Mouse (Mus musculus) liver, adult 2 months (tissue): ENCODE measurements around the gene Zfp934. TPM values are rescaled to one million over a fixed set of nuclear protein-coding genes. Genes with fewer than 3 reads are reported as not detected.
"Not testable (repeated sequence)": the region's sequence is repeated elsewhere in the genome, so short reads cannot be mapped to it uniquely, and the experiment has no call there.

Experiments used
- DNase-seq: peaks from one replicate; pipeline ENCODE4 v3.0.0-alpha.2; 2011; ENCODE audit warnings: low read depth, low spot score; ENCODE audit errors: extremely low read depth
- H3K27ac ChIP-seq: fragments of 200-500 bp; replicated peaks from 2 replicates; pipeline ENCODE4 v1.5.1; 2012; ENCODE audit warnings: low read depth, mild to moderate bottlenecking, control low read depth, inconsistent platforms, low read length; ENCODE audit not compliant: insufficient read depth
- H3K27me3 ChIP-seq: fragments of 200-500 bp; 2 replicates; pipeline ENCODE4 v1.6.1; 2012; ENCODE audit warnings: mild to moderate bottlenecking, moderate library complexity, low read length, inconsistent platforms; ENCODE audit not compliant: control insufficient read depth, insufficient read depth
- H3K36me3 ChIP-seq: fragments of 200-500 bp; 2 replicates; pipeline ENCODE4 v1.6.1; 2012; ENCODE audit warnings: low read length, inconsistent platforms; ENCODE audit not compliant: control insufficient read depth, insufficient read depth
- H3K4me1 ChIP-seq: fragments of 200-500 bp; 2 replicates; pipeline ENCODE4 v1.6.1; 2011; ENCODE audit warnings: low read length; ENCODE audit not compliant: control insufficient read depth, insufficient read depth
- H3K4me3 ChIP-seq: fragments of 200-500 bp; 2 replicates; pipeline ENCODE4 v1.5.1; 2011; ENCODE audit warnings: low read depth, mild to moderate bottlenecking, control low read depth, low read length, moderate library complexity; ENCODE audit not compliant: insufficient read depth
- H3K79me2 ChIP-seq: fragments of 200-500 bp; 2 replicates; pipeline ENCODE4 v1.6.1; 2012; ENCODE audit warnings: inconsistent platforms, mild to moderate bottlenecking, low read length, moderate library complexity; ENCODE audit not compliant: control insufficient read depth, insufficient read depth
- H3K9ac ChIP-seq: fragments of 200-500 bp; 2 replicates; pipeline ENCODE4 v1.6.1; 2012; ENCODE audit warnings: low read depth, mild to moderate bottlenecking, control low read depth, inconsistent platforms, low read length
- WGBS: fragments of 180-500 bp; shearing (Covaris S2); methylation state at CpG from one replicate; pipeline ENCODE4 v1.1.7; 2018; 5-methylcytosine and 5-hydroxymethylcytosine counted together
- polyA plus RNA-seq: library from polyadenylated mRNA; depleted of rRNA; stranded (reverse); fragments of >200 nt; gene quantifications from 2 replicates; pipeline ENCODE4 v1.2.3, GENCODE M21; 2012; rRNA removed
- total RNA-seq: library from RNA; depleted of rRNA; stranded (reverse); fragments of >200 nt; gene quantifications from 2 replicates; pipeline ENCODE4 v1.2.3, GENCODE M21; 2014; rRNA removed

Gene Zfp934
- total RNA-seq (0.67 and 1.1 TPM in 2 replicates), polyA plus RNA-seq (0.27 TPM in 1 of 2 replicates, not detected in the other)

GRCm38 (mm10) chr13:62571099-62571498, at the start of gene Zfp934:
TSS of gene Zfp934 (minus strand) at chr13:62571199.
- H3K9ac ChIP-seq, H3K79me2 ChIP-seq, H3K27me3 ChIP-seq, H3K27ac ChIP-seq, DNase-seq, H3K4me3 ChIP-seq, H3K36me3 ChIP-seq, H3K4me1 ChIP-seq: not testable (repeated sequence)
- 93% methylated on average over 3 of the region's 6 CpGs for WGBS

- H3K79me2 ChIP-seq, H3K4me3 ChIP-seq, H3K9ac ChIP-seq, H3K4me1 ChIP-seq, H3K36me3 ChIP-seq, H3K27me3 ChIP-seq, DNase-seq, H3K27ac ChIP-seq: not testable (repeated sequence)
- WGBS, result 93% methylated on average over 4 of the region's 4 CpGs
Measured at GRCm38 (mm10) chr13:62617449-62617848, 46.5 kb upstream of the Zfp934 start.

GRCm38 (mm10) chr13:62561696-62562095, 9.3 kb downstream of the Zfp934 start:
- not testable (repeated sequence) for H3K79me2 ChIP-seq, H3K9ac ChIP-seq, H3K36me3 ChIP-seq, H3K4me3 ChIP-seq, H3K27me3 ChIP-seq, DNase-seq, H3K4me1 ChIP-seq, H3K27ac ChIP-seq
- WGBS, result 13% methylated on average over 1 of the region's 1 CpGs

- not testable (repeated sequence) for DNase-seq, H3K79me2 ChIP-seq
- WGBS, result 5% methylated on average over 27 of the region's 27 CpGs
Measured at GRCm38 (mm10) chr13:62558189-62559110, 12.5 kb downstream of the Zfp934 start, which contains the start of gene Zfp935. TSS of gene Zfp935 (minus strand) at chr13:62558511.

GRCm38 (mm10) chr13:62530129-62530528, 40.9 kb downstream of the Zfp934 start:
- H3K79me2 ChIP-seq, H3K36me3 ChIP-seq, DNase-seq, H3K9ac ChIP-seq, H3K4me1 ChIP-seq, H3K4me3 ChIP-seq, H3K27ac ChIP-seq, H3K27me3 ChIP-seq: not testable (repeated sequence)

More at GRCm38 (mm10) chr13:62558189-62559110, 12.5 kb downstream of the Zfp934 start, which contains the start of gene Zfp935:
- not testable (repeated sequence) for H3K36me3 ChIP-seq, H3K27me3 ChIP-seq, H3K27ac ChIP-seq, H3K4me1 ChIP-seq
- peak within 1 kb of the TSS; percentile 72 for H3K4me3 ChIP-seq
- H3K9ac ChIP-seq, result peak within 1 kb of the TSS; percentile 45; the same call in 1 of the 2 replicates

GRCm38 (mm10) chr13:62510641-62511420, 60.2 kb downstream of the Zfp934 start:
- not testable (repeated sequence) for DNase-seq, H3K9ac ChIP-seq, H3K79me2 ChIP-seq, H3K27me3 ChIP-seq, H3K36me3 ChIP-seq, H3K4me1 ChIP-seq, H3K27ac ChIP-seq, H3K4me3 ChIP-seq
- 88% methylated on average over 1 of the region's 1 CpGs for WGBS

- not testable (repeated sequence) for H3K36me3 ChIP-seq, H3K4me1 ChIP-seq, H3K4me3 ChIP-seq, H3K27ac ChIP-seq, H3K27me3 ChIP-seq, DNase-seq, H3K79me2 ChIP-seq, H3K9ac ChIP-seq
- WGBS, result 95% methylated on average over 8 of the region's 8 CpGs
Measured at GRCm38 (mm10) chr13:62472661-62473060, 98.3 kb downstream of the Zfp934 start.
